Mouse (Mus musculus) ovary, postnatal 10 days (tissue): ENCODE measurements around the gene Smad1.

Source experiments
- DNase-seq: peaks from one replicate; pipeline ENCODE4 v3.0.0; 2022; ENCODE audit warnings: low spot score

Smad1 gene

DNA sequence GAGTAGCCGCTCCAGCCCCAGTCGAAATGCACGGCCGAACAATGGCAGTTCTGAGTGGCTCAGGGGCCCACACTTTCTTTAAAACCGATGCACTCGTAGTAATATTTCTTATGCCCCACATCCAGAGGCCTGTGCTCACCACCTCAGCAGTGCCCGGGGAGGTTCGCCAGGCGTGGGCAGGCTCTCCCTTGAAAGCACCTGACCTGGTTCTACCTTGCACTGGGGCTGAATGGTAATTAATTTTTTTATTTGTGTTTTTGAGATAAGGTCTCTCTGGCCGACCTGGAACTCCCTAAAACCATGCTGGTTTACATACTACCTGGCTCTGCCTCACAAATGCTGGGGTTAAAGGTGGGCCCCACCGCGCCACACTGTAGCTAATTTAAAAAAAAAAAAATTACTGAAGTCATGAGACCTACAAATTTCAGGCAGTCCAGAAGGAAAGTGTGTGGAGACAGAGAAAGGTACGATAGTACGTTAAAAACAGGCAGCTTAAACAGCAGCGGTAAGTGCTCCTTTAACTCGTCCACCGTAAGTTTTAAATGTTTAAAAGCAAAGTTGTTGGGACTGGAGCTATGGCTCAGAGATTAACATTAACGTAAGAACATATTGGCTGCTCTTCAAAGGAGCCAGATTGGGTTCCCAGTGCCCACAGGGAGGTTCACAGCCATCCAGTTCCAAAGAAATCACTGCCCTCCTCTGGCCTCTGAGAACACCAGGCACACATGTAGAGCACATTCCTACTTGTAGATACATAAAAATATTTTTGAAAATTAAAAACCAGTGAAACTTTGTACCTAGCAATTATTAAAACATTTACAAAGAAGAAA is 103.8 kb downstream of the Smad1 start:
- DNase-seq = no peak

DNA sequence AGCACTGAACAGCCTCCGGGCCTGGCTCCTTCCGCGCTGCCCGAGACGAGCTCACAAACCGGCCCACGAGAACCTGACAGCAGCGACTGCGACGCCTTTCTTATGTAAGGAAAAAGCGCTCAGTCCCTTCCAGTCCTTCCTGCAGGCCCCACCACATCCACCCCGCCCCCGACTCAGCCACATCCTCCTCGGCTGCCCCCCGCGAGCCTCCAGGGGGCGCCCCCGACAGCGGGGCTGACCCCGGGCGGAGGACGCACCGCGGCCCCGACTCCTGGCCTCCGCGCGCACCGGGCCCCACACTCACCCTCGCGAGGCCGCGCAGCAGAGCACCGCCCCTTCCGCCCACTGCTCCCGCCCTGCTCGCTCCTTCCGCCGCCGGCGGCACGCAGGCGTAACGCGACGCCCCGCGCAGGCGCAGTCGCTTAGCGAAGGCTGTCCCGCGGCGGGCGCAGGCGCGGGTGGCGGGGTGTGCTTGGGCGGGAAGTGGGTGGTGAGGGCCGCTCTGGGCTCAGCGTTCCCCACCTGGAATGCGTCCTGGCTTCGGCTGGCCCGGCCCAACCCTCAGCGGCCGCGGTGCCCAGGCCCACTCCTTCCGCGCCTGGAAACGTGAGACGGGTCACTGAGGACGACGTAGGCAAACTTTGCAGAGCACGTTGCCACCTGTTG is 104.6 kb downstream of the Smad1 start, which contains the start of gene Mmaa:
Gene Mmaa (minus strand): TSS at position 328 of the 666 bp plus-strand sequence.
- peak; percentile 96 for DNase-seq

DNA sequence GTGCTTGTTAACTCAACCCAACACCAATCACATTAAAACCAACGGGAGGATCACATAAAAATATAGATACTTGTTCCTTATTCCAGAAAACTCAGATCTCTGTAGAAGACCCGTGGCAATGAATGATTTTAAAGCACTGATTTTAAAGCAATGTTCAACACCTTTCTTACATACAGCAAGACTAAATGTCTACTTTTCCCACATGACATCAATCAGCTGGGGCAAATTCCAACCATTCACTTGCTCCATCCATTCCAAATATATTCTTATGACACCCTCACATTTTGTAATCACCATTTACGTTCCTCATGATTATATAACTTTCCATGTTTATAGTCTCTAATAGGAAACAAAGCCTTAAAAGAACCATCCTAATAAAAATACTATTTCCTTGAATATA is 105.5 kb downstream of the Smad1 start:
- no peak for DNase-seq

DNA sequence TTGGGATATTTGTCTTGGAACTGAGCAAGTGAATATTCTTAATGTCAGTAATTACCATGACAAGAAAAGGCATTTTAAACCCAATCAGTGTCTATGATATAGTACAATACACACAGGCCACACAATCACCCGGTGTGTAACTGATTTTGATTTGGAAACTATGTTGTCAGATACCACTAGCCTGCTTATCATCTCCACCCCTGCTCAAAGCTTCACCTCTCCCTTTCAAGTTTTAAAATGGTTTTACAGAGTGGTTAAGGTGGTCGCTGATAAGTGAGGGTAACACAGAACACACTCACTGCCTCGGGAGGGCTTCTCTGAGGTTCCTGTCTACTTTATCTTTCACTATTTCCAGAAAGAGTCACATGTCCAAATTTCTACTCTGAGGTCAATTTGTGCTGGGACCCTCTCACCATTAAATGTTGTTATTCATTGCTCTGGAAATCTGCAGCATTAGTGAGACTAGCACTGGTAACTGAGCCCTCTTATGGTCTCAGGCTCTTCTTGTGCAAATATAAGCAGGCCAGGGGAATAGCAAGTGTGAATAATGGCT is 106.5 kb downstream of the Smad1 start:
- no peak for DNase-seq

DNA sequence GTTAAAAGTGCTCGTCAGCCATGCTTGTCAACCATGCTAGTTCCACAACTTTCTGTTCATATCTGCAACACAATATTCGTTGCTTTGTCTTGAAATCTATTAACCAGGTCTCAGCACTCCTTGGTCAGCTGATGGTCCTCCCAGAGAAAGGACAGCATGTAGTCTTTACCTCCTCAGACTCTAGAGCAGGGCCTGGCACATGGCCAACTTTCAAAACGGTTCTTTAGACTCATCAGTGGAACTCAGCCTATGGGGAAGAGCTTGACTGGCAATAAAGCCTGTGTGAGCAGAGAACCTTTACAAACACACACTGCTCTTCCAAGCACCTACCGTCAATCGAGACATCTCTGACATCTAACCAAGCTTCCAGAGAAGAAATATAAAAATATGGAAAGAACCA is 109.7 kb downstream of the Smad1 start:
- DNase-seq = no peak

DNA sequence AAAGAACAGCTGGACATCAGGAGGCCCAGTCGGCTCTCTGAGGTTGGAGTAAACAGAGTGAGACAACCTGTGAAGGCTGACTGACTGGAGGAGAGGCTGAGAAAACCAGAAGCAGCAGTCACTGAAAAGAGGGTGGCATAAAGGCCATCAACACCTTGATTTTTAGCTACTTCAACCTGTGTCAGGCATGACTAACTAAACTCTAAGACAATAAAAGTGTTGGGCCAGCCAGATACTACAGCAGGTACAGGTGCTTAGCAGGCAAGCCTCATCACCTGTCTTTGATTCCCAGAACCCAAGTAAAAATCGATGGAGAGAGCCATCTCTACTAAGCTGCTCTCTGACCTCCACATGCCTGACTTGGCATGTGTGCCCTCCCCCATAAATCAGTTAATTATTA is 110.6 kb downstream of the Smad1 start:
- no peak for DNase-seq
